Mouse (Mus musculus): ENCODE data around the gene Usp29. TPM values are rescaled to one million over a fixed set of nuclear protein-coding genes. Genes with fewer than 3 reads are reported as not detected.

The Usp29 gene
- polyA plus RNA-seq, 1 experiment = 3.4 TPM

DNA sequence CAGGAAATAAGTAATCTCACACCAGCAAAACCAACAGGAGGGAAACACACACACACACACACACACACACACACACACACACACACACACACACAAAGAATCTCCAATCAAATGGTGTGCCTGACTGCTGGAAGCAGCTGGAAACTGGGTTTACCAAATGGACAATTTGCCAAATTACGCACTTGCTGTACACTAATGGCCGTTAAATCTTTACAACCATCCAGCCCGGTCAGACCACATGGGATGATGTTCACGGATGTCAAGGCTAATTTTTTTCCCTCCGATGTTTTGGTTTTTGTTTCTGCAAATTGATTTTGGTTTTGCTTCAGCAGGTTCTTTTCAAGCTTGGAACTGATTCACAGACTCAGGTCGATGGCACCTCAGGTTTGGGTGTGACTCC lies 62.9 kb downstream of the Usp29 start:
- Histone ChIP-seq H3K36me3 (ENCODE audit: control insufficient read depth, insufficient read depth) (no peaks in the 10 kb centered on the region), H3K79me2 (ENCODE audit: control insufficient read depth, insufficient read depth) (no peaks in the 10 kb centered on the region), H3K4me3 (ENCODE audit: insufficient read depth, poor library complexity, severe bottlenecking) (no peak overlapping the region), H3K79me3 (ENCODE audit: low read depth) (no peaks in the 10 kb centered on the region), H3K27me3 (ENCODE audit: control insufficient read depth, insufficient read depth, insufficient read length) (no peaks in the 10 kb centered on the region), H3ac (ENCODE audit: control insufficient read depth, insufficient read length, low read depth) (no peak overlapping the region)
- no peak for TF ChIP-seq MAX (IDR thresholded peaks at IDR 0.05)
- TF ChIP-seq MYOD1 (IDR thresholded peaks at IDR 0.05; ENCODE audit: control insufficient read depth, insufficient read length, low read depth) = no peak
- no peak for TF ChIP-seq USF1 (IDR thresholded peaks at IDR 0.05; ENCODE audit: low read depth)
- TF ChIP-seq MYOG (IDR thresholded peaks at IDR 0.05; ENCODE audit: control insufficient read depth, extremely low read depth, insufficient read length) = no peak
- TF ChIP-seq CEBPB (IDR thresholded peaks at IDR 0.05; ENCODE audit: low read depth) = no peak
- no peak for TF ChIP-seq CTCF (IDR thresholded peaks at IDR 0.05; ENCODE audit: control insufficient read depth, insufficient read depth, insufficient read length)
- no peak for TF ChIP-seq FOSL1 (IDR thresholded peaks at IDR 0.05; ENCODE audit: insufficient read depth, low read length, poor library complexity, severe bottlenecking)

DNA sequence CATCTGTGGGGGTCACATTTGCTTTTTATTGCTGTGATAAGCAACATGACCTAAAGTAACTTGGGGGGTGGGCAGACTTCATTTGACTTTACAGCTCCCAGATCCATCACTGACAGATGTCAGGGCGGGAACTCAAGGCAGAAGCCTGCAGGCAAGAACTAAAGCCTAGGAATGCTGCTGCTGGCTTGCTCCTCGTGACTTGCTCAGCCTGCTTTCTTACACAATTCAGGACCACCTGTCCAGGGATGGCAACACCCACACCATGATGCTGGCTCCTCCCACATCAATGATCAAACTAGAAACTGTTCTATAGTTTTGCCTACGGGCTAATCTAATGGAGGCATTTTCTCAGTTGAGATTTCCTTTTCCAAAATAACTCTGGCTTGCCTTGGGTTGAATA lies 63.4 kb downstream of the Usp29 start:
- TF ChIP-seq MYOG (IDR thresholded peaks at IDR 0.05; ENCODE audit: control insufficient read depth, extremely low read depth, insufficient read length) (no peak), USF1 (IDR thresholded peaks at IDR 0.05; ENCODE audit: low read depth) (no peak), MAX (IDR thresholded peaks at IDR 0.05) (no peak), FOSL1 (IDR thresholded peaks at IDR 0.05; ENCODE audit: insufficient read depth, low read length, poor library complexity, severe bottlenecking) (no peak), CTCF (IDR thresholded peaks at IDR 0.05; ENCODE audit: control insufficient read depth, insufficient read depth, insufficient read length) (no peak), CEBPB (IDR thresholded peaks at IDR 0.05; ENCODE audit: low read depth) (no peak), MYOD1 (IDR thresholded peaks at IDR 0.05; ENCODE audit: control insufficient read depth, insufficient read length, low read depth) (no peak)
- Histone ChIP-seq H3K36me3 (ENCODE audit: control insufficient read depth, insufficient read depth) (no peaks in the 10 kb centered on the region), H3ac (ENCODE audit: control insufficient read depth, insufficient read length, low read depth) (no peak overlapping the region)

DNA sequence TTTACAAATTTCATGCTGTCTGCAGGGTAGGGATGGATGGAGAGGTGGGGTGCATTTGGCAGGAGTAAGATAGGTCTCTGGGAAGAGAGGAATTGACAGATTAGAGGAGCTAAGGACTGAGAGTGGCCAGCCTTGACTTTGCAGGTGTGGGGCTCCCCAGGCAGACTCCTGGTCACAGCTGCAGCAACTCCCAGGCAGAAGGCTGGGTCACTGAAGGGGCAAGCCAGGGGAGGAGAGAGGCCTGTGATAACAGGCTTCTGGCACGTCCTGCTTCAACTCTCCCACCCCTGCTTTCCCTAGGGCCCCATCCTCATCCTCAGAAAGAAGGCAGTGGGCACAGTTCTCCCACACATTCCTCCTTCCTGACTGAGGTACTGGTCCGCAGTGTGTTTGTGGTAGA lies 67.0 kb downstream of the Usp29 start:
- no peak overlapping the region for H3K4me3 ChIP-seq (ENCODE audit: insufficient read depth, poor library complexity, severe bottlenecking)
- H3K36me3 ChIP-seq (ENCODE audit: control insufficient read depth, insufficient read depth) = no peaks in the 10 kb centered on the region
- H3K79me2 ChIP-seq (ENCODE audit: control insufficient read depth, insufficient read depth) = no peaks in the 10 kb centered on the region
- no peak overlapping the region for H3ac ChIP-seq (ENCODE audit: control insufficient read depth, insufficient read length, low read depth)
- no peaks in the 10 kb centered on the region for H3K79me3 ChIP-seq (ENCODE audit: low read depth)
- no peak for TF ChIP-seq CEBPB (IDR thresholded peaks at IDR 0.05; ENCODE audit: low read depth)
- H3K27me3 ChIP-seq (ENCODE audit: control insufficient read depth, insufficient read depth, insufficient read length) = no peaks in the 10 kb centered on the region

More for the DNA sequence above, 63.4 kb downstream of the Usp29 start:
- no peak overlapping the region for H3K4me3 ChIP-seq (ENCODE audit: insufficient read depth, poor library complexity, severe bottlenecking)
- H3K79me3 ChIP-seq (ENCODE audit: low read depth) = no peaks in the 10 kb centered on the region
- H3K79me2 ChIP-seq (ENCODE audit: control insufficient read depth, insufficient read depth) = no peaks in the 10 kb centered on the region
- H3K27me3 ChIP-seq (ENCODE audit: control insufficient read depth, insufficient read depth, insufficient read length) = no peaks in the 10 kb centered on the region

DNA sequence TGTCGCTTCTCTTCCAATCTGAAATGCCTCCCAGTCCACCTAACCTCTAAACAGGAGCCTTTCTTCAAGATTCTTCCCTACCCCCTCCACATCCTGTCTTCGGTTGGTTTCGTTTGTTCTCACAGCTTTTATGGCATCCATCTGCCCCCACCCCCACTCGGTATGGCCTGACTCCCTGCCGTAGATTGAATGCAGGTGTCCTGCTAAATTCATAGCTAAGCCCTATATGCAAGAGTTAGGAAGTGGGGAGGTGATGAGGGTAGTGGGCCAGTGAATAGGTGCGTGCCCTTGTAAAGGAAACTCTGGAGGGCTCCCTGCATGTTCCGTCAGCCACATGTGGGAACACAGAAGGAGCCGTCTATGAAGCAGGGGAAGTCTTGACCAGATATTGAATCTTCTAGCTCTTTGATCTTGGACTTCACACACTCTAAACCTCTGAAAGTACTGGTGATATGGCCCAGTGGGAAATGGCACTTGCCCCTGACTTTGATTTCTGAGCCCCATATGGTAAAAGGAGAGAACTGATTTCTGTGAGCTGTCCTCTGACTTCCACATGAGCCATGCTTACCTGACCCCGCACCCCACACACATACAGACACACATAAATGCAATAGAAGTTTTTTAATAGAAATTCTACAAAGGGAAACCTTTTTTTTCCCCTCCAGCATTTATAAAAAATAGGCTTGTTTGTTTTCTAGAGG lies 68.9 kb downstream of the Usp29 start:
- TF ChIP-seq FOSL1 (IDR thresholded peaks at IDR 0.05; ENCODE audit: insufficient read depth, low read length, poor library complexity, severe bottlenecking) (no peak), MYOG (IDR thresholded peaks at IDR 0.05; ENCODE audit: control insufficient read depth, extremely low read depth, insufficient read length) (no peak), CTCF (IDR thresholded peaks at IDR 0.05; ENCODE audit: control insufficient read depth, insufficient read depth, insufficient read length) (no peak), CEBPB (IDR thresholded peaks at IDR 0.05; ENCODE audit: low read depth) (no peak), MYOD1 (IDR thresholded peaks at IDR 0.05; ENCODE audit: control insufficient read depth, insufficient read length, low read depth) (no peak), USF1 (IDR thresholded peaks at IDR 0.05; ENCODE audit: low read depth) (no peak), MAX (IDR thresholded peaks at IDR 0.05) (no peak)
- H3K36me3 ChIP-seq (ENCODE audit: control insufficient read depth, insufficient read depth) = no peaks in the 10 kb centered on the region
- no peak overlapping the region for H3ac ChIP-seq (ENCODE audit: control insufficient read depth, insufficient read length, low read depth)
- H3K79me3 ChIP-seq (ENCODE audit: low read depth) = no peaks in the 10 kb centered on the region
- no peak overlapping the region for H3K4me3 ChIP-seq (ENCODE audit: insufficient read depth, poor library complexity, severe bottlenecking)
- no peaks in the 10 kb centered on the region for H3K79me2 ChIP-seq (ENCODE audit: control insufficient read depth, insufficient read depth)
- no peaks in the 10 kb centered on the region for H3K27me3 ChIP-seq (ENCODE audit: control insufficient read depth, insufficient read depth, insufficient read length)

DNA sequence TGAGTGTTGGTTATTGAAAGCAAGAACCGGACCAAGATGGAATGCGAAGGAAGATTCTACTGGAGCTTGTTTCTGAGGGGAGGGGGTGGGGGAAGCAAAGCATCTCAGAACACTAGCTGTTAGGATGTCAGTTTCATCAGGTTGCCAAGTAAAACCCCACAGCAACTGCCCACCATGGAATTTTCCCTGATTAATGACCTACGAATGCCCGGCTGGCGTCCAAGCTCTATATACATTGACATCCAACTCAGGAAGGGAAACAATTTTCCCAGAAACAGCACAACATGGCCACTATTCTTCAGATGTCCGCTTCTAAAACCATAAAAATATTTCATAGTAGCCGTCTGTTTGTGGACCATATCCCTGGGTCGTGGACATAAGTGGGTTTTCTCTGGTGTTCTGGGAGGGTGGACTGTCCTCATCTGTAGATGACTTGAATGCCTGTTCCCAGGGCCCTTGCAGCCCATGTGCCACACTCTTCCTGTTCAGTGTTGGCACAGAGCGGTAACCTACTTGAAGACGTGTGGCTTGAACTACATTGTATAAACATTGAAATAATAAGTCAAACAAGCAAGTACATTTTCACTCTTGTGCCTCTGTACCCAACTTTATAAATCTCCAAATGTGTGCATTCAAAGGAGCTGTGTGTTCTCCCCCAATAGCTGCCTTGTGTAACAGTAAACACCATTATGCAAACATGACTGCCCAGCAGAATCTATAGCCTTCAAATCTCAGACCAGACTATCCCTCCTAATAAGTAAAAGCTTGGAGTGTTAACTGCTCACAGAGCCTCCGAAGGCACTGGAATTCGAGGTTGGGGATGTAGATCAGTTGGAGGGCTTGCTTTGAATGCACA lies 70.4 kb downstream of the Usp29 start:
- Histone ChIP-seq H3K27me3 (ENCODE audit: control insufficient read depth, insufficient read depth, insufficient read length) (no peaks in the 10 kb centered on the region), H3K79me3 (ENCODE audit: low read depth) (no peaks in the 10 kb centered on the region), H3K79me2 (ENCODE audit: control insufficient read depth, insufficient read depth) (no peaks in the 10 kb centered on the region), H3ac (ENCODE audit: control insufficient read depth, insufficient read length, low read depth) (no peak overlapping the region), H3K4me3 (ENCODE audit: insufficient read depth, poor library complexity, severe bottlenecking) (no peak overlapping the region), H3K36me3 (ENCODE audit: control insufficient read depth, insufficient read depth) (no peaks in the 10 kb centered on the region)
- TF ChIP-seq MYOG (IDR thresholded peaks at IDR 0.05; ENCODE audit: control insufficient read depth, extremely low read depth, insufficient read length) (no peak), USF1 (IDR thresholded peaks at IDR 0.05; ENCODE audit: low read depth) (no peak), MAX (IDR thresholded peaks at IDR 0.05) (no peak), FOSL1 (IDR thresholded peaks at IDR 0.05; ENCODE audit: insufficient read depth, low read length, poor library complexity, severe bottlenecking) (no peak), CEBPB (IDR thresholded peaks at IDR 0.05; ENCODE audit: low read depth) (no peak), MYOD1 (IDR thresholded peaks at IDR 0.05; ENCODE audit: control insufficient read depth, insufficient read length, low read depth) (no peak), CTCF (IDR thresholded peaks at IDR 0.05; ENCODE audit: control insufficient read depth, insufficient read depth, insufficient read length) (no peak)
